Mouse (Mus musculus) cerebellum, adult 18-20 months (tissue): Measurements from ENCODE around the gene Tmem52.
"Not testable (repeated sequence)": the region's sequence is repeated elsewhere in the genome, so short reads cannot be mapped to it uniquely, and the experiment has no call there.

ENCODE experiments used
- DNase-seq, 2 experiments: peaks; one replicate each; pipeline ENCODE4 v3.0.0; 2021

Tmem52 gene

GRCm38 (mm10) chr4:155468952-155469351 is at the start of gene Tmem52:
Gene Tmem52 (plus strand): TSS chr4:155469114.
- no peak for DNase-seq

- peak; percentile 74 to 86 for DNase-seq
Observed at GRCm38 (mm10) chr4:155420137-155420536, 48.8 kb upstream of the Tmem52 start.

- not testable (repeated sequence) for DNase-seq
Observed at GRCm38 (mm10) chr4:155421412-155422370, 47.2 kb upstream of the Tmem52 start.

- no peak for DNase-seq
Observed at GRCm38 (mm10) chr4:155423988-155424387, 44.9 kb upstream of the Tmem52 start.

- no peak for DNase-seq
Observed at GRCm38 (mm10) chr4:155426272-155426671, 42.6 kb upstream of the Tmem52 start.

GRCm38 (mm10) chr4:155428442-155428841 is 40.5 kb upstream of the Tmem52 start:
- no peak for DNase-seq

GRCm38 (mm10) chr4:155429202-155429601 is 39.7 kb upstream of the Tmem52 start:
- no peak for DNase-seq

- no peak for DNase-seq
Observed at GRCm38 (mm10) chr4:155432358-155432757, 36.6 kb upstream of the Tmem52 start.

- DNase-seq = no peak
Observed at GRCm38 (mm10) chr4:155433993-155434392, 34.9 kb upstream of the Tmem52 start.

- no peak for DNase-seq
Observed at GRCm38 (mm10) chr4:155442808-155443207, 26.1 kb upstream of the Tmem52 start.

GRCm38 (mm10) chr4:155451597-155451996 is 17.3 kb upstream of the Tmem52 start:
- no peak for DNase-seq

GRCm38 (mm10) chr4:155458575-155458974 is 10.3 kb upstream of the Tmem52 start:
- no peak for DNase-seq

GRCm38 (mm10) chr4:155463050-155463449 is 5.9 kb upstream of the Tmem52 start:
- DNase-seq = no peak

GRCm38 (mm10) chr4:155463611-155464010 is 5.3 kb upstream of the Tmem52 start:
- no peak for DNase-seq

GRCm38 (mm10) chr4:155464061-155464460 is 4.9 kb upstream of the Tmem52 start:
- DNase-seq = no peak

- no peak for DNase-seq
Observed at GRCm38 (mm10) chr4:155465607-155466006, 3.3 kb upstream of the Tmem52 start.

GRCm38 (mm10) chr4:155466080-155466479 is 2.8 kb upstream of the Tmem52 start:
- DNase-seq = no peak

GRCm38 (mm10) chr4:155467237-155468010 is 1.5 kb upstream of the Tmem52 start:
- DNase-seq = no peak

GRCm38 (mm10) chr4:155469590-155470262 is 812 bp downstream of the Tmem52 start:
- DNase-seq = peak in 1 of 2 experiments; percentile 38

GRCm38 (mm10) chr4:155470263-155470953 is 1.5 kb downstream of the Tmem52 start:
- no peak for DNase-seq

GRCm38 (mm10) chr4:155470997-155471396 is 2.1 kb downstream of the Tmem52 start:
- no peak for DNase-seq

- no peak for DNase-seq
Observed at GRCm38 (mm10) chr4:155471406-155471805, 2.5 kb downstream of the Tmem52 start.
